Mouse (Mus musculus): ENCODE data around the gene Gm21746. TPM values are rescaled to one million over a fixed set of nuclear protein-coding genes. Genes with fewer than 3 reads are reported as not detected.

Gene Gm21746
- not detected in 2 replicates for polyA plus RNA-seq (2012; rRNA removed; ENCODE audit: low replicate concordance)

DNA sequence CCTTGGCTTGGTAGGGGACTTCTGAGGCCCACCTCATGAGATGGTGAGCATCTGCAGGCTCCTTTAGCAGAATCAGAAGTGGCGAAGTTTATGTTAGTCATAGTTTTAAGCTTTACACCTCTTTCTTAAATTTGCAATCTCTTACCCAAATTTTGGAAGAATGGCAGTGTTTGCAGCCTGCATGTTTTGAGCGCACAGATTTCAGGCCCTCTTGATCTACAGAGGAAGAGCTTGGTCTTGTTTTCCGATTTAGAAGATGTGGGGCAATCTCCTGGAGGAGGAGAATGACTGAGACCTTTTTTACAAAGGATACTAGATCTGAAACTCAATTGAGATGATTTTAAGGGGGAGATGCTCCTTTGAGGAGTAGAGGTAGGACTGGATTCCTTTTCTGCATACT is at the start of gene Gm21746:
Gene Gm21746, minus strand, starts transcription at position 101 of the 400 bp plus-strand sequence.

DNA sequence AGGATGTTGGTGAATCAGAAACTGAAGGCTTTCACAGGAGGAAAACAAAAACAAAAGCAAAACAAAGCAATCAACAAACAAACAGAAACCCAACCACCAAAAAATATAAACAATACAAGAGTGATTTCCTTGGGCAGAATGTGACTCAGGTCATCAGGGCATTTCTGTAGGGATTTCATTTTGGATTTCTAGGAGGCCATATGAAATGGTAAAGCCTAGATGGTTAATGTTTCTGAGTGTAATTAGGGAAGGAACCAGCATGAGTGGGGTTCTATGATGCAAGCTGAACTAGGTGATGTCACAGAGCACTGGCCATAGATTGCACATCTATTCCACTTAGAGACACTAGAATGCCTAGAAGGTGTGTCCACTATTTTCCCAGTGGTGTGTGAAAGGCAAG is 29.0 kb upstream of the Gm21746 start, which contains the start of gene Gm20873:
Gene Gm20873, plus strand, starts transcription at position 301 of the 400 bp plus-strand sequence.

Other genes with a start within 250 kb of the Gm21746 start
- not detected in 2 replicates for gene Gm20873, start 29.1 kb upstream of the Gm21746 start, polyA plus RNA-seq (2012; rRNA removed; ENCODE audit: low replicate concordance)

All from subcutaneous adipose tissue, adult 2 months (tissue).